In genomic region chr4:156197131-156197828, GRCm38 (mm10) we compare ENCODE assay signal across 8 mouse cellular contexts. TPM values are rescaled to one million over a fixed set of nuclear protein-coding genes. Genes with fewer than 3 reads are reported as not detected.
A peak's percentile ranks its signal among the peaks of the same experiment; 100 is the strongest.
DNase-seq lines count a peak whose midpoint lies in the region; ATAC-seq and TF ChIP-seq lines count a peak whose summit lies in the region.

TSS of gene Agrn (minus strand) at chr4:156197488.

- H3K9ac ChIP-seq in embryonic facial prominence, embryonic 13.5 days: peak within 1 kb of the TSS; percentile 90
- H3K9ac ChIP-seq in heart, embryonic 12.5 days: peak within 1 kb of the TSS; percentile 93
- H3K9ac ChIP-seq in kidney, embryonic 15.5 days: peak within 1 kb of the TSS; percentile 96
- peak within 1 kb of the TSS; percentile 87 for H3K9ac ChIP-seq in liver, embryonic 12.5 days
- peak within 1 kb of the TSS; percentile 84 for H3K9ac ChIP-seq in stomach, postnatal 0 days (ENCODE audit: low read length)

- 0% methylated on average over 28 of the region's 88 CpGs for WGBS in embryonic facial prominence, embryonic 13.5 days
- under 1% methylated on average over 40 of the region's 88 CpGs for WGBS in heart, embryonic 12.5 days
- WGBS in kidney, embryonic 15.5 days: 1% methylated on average over 29 of the region's 88 CpGs
- under 1% methylated on average over 31 of the region's 88 CpGs for WGBS in liver, embryonic 12.5 days (ENCODE audit: insufficient replicate concordance)
- under 1% methylated on average over 33 of the region's 88 CpGs for WGBS in stomach, postnatal 0 days

- H3K9me3 ChIP-seq in embryonic facial prominence, embryonic 13.5 days: no peaks in the 10 kb centered on the region
- H3K9me3 ChIP-seq in heart, embryonic 12.5 days (replicated peaks): no peaks in the 10 kb centered on the region
- no peaks in the 10 kb centered on the region for H3K9me3 ChIP-seq in kidney, embryonic 15.5 days (replicated peaks)
- H3K9me3 ChIP-seq in liver, embryonic 12.5 days (replicated peaks): no peaks in the 10 kb centered on the region
- no peaks in the 10 kb centered on the region for H3K9me3 ChIP-seq in stomach, postnatal 0 days (ENCODE audit: control insufficient read depth, low read length)

- H3K27ac ChIP-seq in embryonic facial prominence, embryonic 13.5 days: peak within 1 kb of the TSS; percentile 92
- H3K27ac ChIP-seq in heart, embryonic 12.5 days (ENCODE audit: poor library complexity, severe bottlenecking): peak within 1 kb of the TSS; percentile 93
- H3K27ac ChIP-seq in kidney, embryonic 15.5 days: peak within 1 kb of the TSS; percentile 97
- H3K27ac ChIP-seq in liver, embryonic 12.5 days: peak within 1 kb of the TSS; percentile 97
- peak within 1 kb of the TSS; percentile 92 for H3K27ac ChIP-seq in stomach, postnatal 0 days (replicated peaks)

- H3K4me2 ChIP-seq in embryonic facial prominence, embryonic 13.5 days: peak within 1 kb of the TSS; percentile 96
- peak within 1 kb of the TSS; percentile 99 for H3K4me2 ChIP-seq in heart, embryonic 12.5 days
- peak within 1 kb of the TSS; percentile 90 for H3K4me2 ChIP-seq in kidney, embryonic 15.5 days
- peak within 1 kb of the TSS; percentile 96 for H3K4me2 ChIP-seq in liver, embryonic 12.5 days
- peak within 1 kb of the TSS; percentile 94 for H3K4me2 ChIP-seq in stomach, postnatal 0 days (replicated peaks; ENCODE audit: low read depth)

- H3K27me3 ChIP-seq in embryonic facial prominence, embryonic 13.5 days: peaks cover 3% of the 10 kb centered on the region
- no peaks in the 10 kb centered on the region for H3K27me3 ChIP-seq in heart, embryonic 12.5 days (replicated peaks)
- H3K27me3 ChIP-seq in kidney, embryonic 15.5 days: 0 out of 2 replicates have a peak, but pooled peaks cover 2% of the 10 kb centered on the region
- H3K27me3 ChIP-seq in liver, embryonic 12.5 days (replicated peaks): peaks cover 48% of the 10 kb centered on the region
- no peaks in the 10 kb centered on the region for H3K27me3 ChIP-seq in stomach, postnatal 0 days (ENCODE audit: control insufficient read depth, insufficient read depth, low read length)

- TF ChIP-seq EP300 in stomach, postnatal 0 days (optimal IDR thresholded peaks at IDR 0.05): no peak

- H3K4me3 ChIP-seq in embryonic facial prominence, embryonic 13.5 days: peak within 1 kb of the TSS; percentile 92
- H3K4me3 ChIP-seq in heart, embryonic 12.5 days: peak within 1 kb of the TSS; percentile 84
- peak within 1 kb of the TSS; percentile 97 for H3K4me3 ChIP-seq in kidney, embryonic 15.5 days (replicated peaks)
- H3K4me3 ChIP-seq in liver, embryonic 12.5 days: peak within 1 kb of the TSS; percentile 84
- peak within 1 kb of the TSS; percentile 88 for H3K4me3 ChIP-seq in stomach, postnatal 0 days (ENCODE audit: low read depth, low read length)

- peak; percentile 63 for DNase-seq in ovary, adult 18-20 months (ENCODE audit: low spot score)
- no peak for DNase-seq in ovary, postnatal 10 days (ENCODE audit: low spot score)
- peak; percentile 34 to 40 for DNase-seq in natural killer cell, adult 2 months (ENCODE audit: low spot score in 2 of 2)
- peak; percentile 82 for DNase-seq in stomach, postnatal 0 days (ENCODE audit: low spot score)

- TF ChIP-seq CTCF in stomach, postnatal 0 days (IDR thresholded peaks at IDR 0.05; ENCODE audit: low read depth): no peak

- peaks cover 26% of the 10 kb centered on the region for H3K36me3 ChIP-seq in embryonic facial prominence, embryonic 13.5 days
- peaks cover 27% of the 10 kb centered on the region for H3K36me3 ChIP-seq in heart, embryonic 12.5 days
- H3K36me3 ChIP-seq in kidney, embryonic 15.5 days: peaks cover 8% of the 10 kb centered on the region; the same call in 1 of the 2 replicates
- 0 out of 2 replicates have a peak, but pooled peaks cover 3% of the 10 kb centered on the region for H3K36me3 ChIP-seq in liver, embryonic 12.5 days
- H3K36me3 ChIP-seq in stomach, postnatal 0 days (ENCODE audit: control insufficient read depth, insufficient read depth, low read length): no peaks in the 10 kb centered on the region; the same call in 1 of the 2 replicates

- peak; percentile 79 for ATAC-seq in embryonic facial prominence, embryonic 13.5 days (ENCODE audit: insufficient number of reproducible peaks, insufficient read depth, low FRiP score, low TSS enrichment, low read depth)
- ATAC-seq in heart, embryonic 12.5 days (ENCODE audit: insufficient number of reproducible peaks, low FRiP score): peak; percentile 88
- peak; percentile 83 for ATAC-seq in kidney, embryonic 15.5 days (replicated peaks; ENCODE audit: low FRiP score)
- ATAC-seq in liver, embryonic 12.5 days: peak; percentile 80
- peak; percentile 80 for ATAC-seq in stomach, postnatal 0 days (ENCODE audit: low FRiP score, low TSS enrichment)

- peaks cover 47% of the 10 kb centered on the region for H3K4me1 ChIP-seq in embryonic facial prominence, embryonic 13.5 days
- H3K4me1 ChIP-seq in heart, embryonic 12.5 days (replicated peaks): peaks cover 52% of the 10 kb centered on the region
- H3K4me1 ChIP-seq in kidney, embryonic 15.5 days: peaks cover 54% of the 10 kb centered on the region
- peaks cover 69% of the 10 kb centered on the region for H3K4me1 ChIP-seq in liver, embryonic 12.5 days
- H3K4me1 ChIP-seq in stomach, postnatal 0 days (replicated peaks; ENCODE audit: control insufficient read depth, insufficient read depth): peaks cover 11% of the 10 kb centered on the region

RNA-seq across cellular contexts. Expression of gene Agrn, which starts in this region (rescaled TPM):
- polyA plus RNA-seq in embryonic facial prominence, embryonic 13.5 days (2015; fragmentation: Nextera tagmentation; extraction: Ambion mirVana): 83.7 and 92.1 TPM in 2 replicates
- 69.5 and 81.5 TPM in 2 replicates for polyA plus RNA-seq in heart, embryonic 12.5 days (2016; fragmentation: Nextera tagmentation; extraction: Ambion mirVana)
- polyA plus RNA-seq in kidney, embryonic 15.5 days (2015; fragmentation: Nextera tagmentation; extraction: Ambion mirVana): 83.9 and 96.4 TPM in 2 replicates
- polyA plus RNA-seq in liver, embryonic 12.5 days (2016; fragmentation: Nextera tagmentation; extraction: Ambion mirVana): 16.1 and 17.8 TPM in 2 replicates
- 17.7 and 21.4 TPM in 2 replicates for polyA plus RNA-seq in stomach, postnatal 0 days (2015; fragmentation: Nextera tagmentation; extraction: Ambion mirVana)
